In genomic region chr11:85835753-85836522, GRCm38 (mm10) we compare ENCODE assay signal across 11 mouse cellular contexts. TPM values are rescaled to one million over a fixed set of nuclear protein-coding genes. Genes with fewer than 3 reads are reported as not detected.
DNase-seq lines count a peak whose midpoint lies in the region; ATAC-seq lines count a peak whose summit lies in the region.
"Had no signal": no experiment of that assay in that cellular context is flagged by ENCODE, and none has a peak within 500 bp of the region (broad histone marks: within the 10 kb centered on the region; RNA-seq: fewer than 3 reads in every experiment).

No protein-coding gene starts in this region.

- peaks cover 42% of the 10 kb centered on the region for H3K36me3 ChIP-seq in embryonic facial prominence, embryonic 13.5 days
- H3K36me3 ChIP-seq in hindbrain, embryonic 15.5 days = no peaks in the 10 kb centered on the region
- H3K36me3 ChIP-seq: midbrain, embryonic 12.5 days had no signal

- peak overlapping the region; percentile 88 for H3K4me3 ChIP-seq in embryonic facial prominence, embryonic 13.5 days
- no peak overlapping the region for H3K4me3 ChIP-seq in hindbrain, embryonic 15.5 days

- H3K9me3 ChIP-seq in embryonic facial prominence, embryonic 13.5 days = no peaks in the 10 kb centered on the region
- H3K9me3 ChIP-seq in hindbrain, embryonic 15.5 days = no peaks in the 10 kb centered on the region
- H3K9me3 ChIP-seq: midbrain, embryonic 12.5 days had no signal

- H3K27ac ChIP-seq in embryonic facial prominence, embryonic 13.5 days = peak overlapping the region; percentile 99
- H3K27ac ChIP-seq in hindbrain, embryonic 15.5 days (replicated peaks) = no peak overlapping the region
- H3K27ac ChIP-seq: midbrain, embryonic 12.5 days had no signal

- H3K27me3 ChIP-seq in embryonic facial prominence, embryonic 13.5 days = peaks cover 42% of the 10 kb centered on the region
- H3K27me3 ChIP-seq in hindbrain, embryonic 15.5 days = peaks cover 62% of the 10 kb centered on the region

- DNase-seq in kidney, adult 9 months = peak; percentile 22
- no peak for DNase-seq in kidney, adult 11 months
- peak; percentile 29 to 32 for DNase-seq in lung, postnatal 4 days
- DNase-seq in natural killer cell, adult 2 months (ENCODE audit: low spot score in 2 of 2) = no peak
- no peak for DNase-seq in thymus, postnatal 10 days (ENCODE audit: low spot score in 2 of 2)
- DNase-seq: cerebellum, adult 18-20 months had no signal

- no peak for ATAC-seq in embryonic facial prominence, embryonic 13.5 days (ENCODE audit: insufficient number of reproducible peaks, insufficient read depth, low FRiP score, low TSS enrichment, low read depth)
- no peak for ATAC-seq in hindbrain, embryonic 15.5 days (ENCODE audit: low FRiP score, low read depth)
- ATAC-seq in erythroblast, adult 5-6 weeks (replicated peaks; ENCODE audit: low FRiP score, poor library complexity, severe bottlenecking) = no peak

- peak overlapping the region; percentile 100 for H3K9ac ChIP-seq in embryonic facial prominence, embryonic 13.5 days
- no peak overlapping the region for H3K9ac ChIP-seq in hindbrain, embryonic 15.5 days
- H3K9ac ChIP-seq: midbrain, embryonic 12.5 days had no signal

- peak overlapping the region; percentile 86 for H3K4me2 ChIP-seq in embryonic facial prominence, embryonic 13.5 days
- H3K4me2 ChIP-seq in hindbrain, embryonic 15.5 days = 0 out of 2 replicates have a peak overlapping the region, but pooled peaks have one; percentile 4
- H3K4me2 ChIP-seq: midbrain, embryonic 12.5 days had no signal

- peaks cover 38% of the 10 kb centered on the region for H3K4me1 ChIP-seq in embryonic facial prominence, embryonic 13.5 days
- H3K4me1 ChIP-seq in hindbrain, embryonic 15.5 days (replicated peaks) = peaks cover 29% of the 10 kb centered on the region

- 5% methylated on average over 16 of the region's 16 CpGs for WGBS in embryonic facial prominence, embryonic 13.5 days
- 5% methylated on average over 16 of the region's 16 CpGs for WGBS in hindbrain, embryonic 15.5 days

RNA-seq across cellular contexts. Expression of gene Tbx2, which starts 3.6 kb away (rescaled TPM):
- polyA plus RNA-seq in embryonic facial prominence, embryonic 13.5 days (2015; fragmentation: Nextera tagmentation; extraction: Ambion mirVana) = 14.2 and 14.5 TPM in 2 replicates
- polyA plus RNA-seq in hindbrain, embryonic 15.5 days (2015; fragmentation: Nextera tagmentation; extraction: Ambion mirVana) = 1.5 and 1.9 TPM in 2 replicates
- 0.38 TPM in 1 of 2 replicates, not detected in the other for total RNA-seq in erythroblast, adult 5-6 weeks (2015; ENCODE audit: low replicate concordance)
- 0.42 and 0.85 TPM in 2 replicates for total RNA-seq in erythroblast, adult 5-6 weeks (2017; ENCODE audit: low replicate concordance)

RNA-seq across cellular contexts. Expression of gene Gm11444, which starts 14.2 kb away (rescaled TPM):
- polyA plus RNA-seq in embryonic facial prominence, embryonic 13.5 days (2015; fragmentation: Nextera tagmentation; extraction: Ambion mirVana) = not detected in 2 replicates
- not detected in 2 replicates for polyA plus RNA-seq in hindbrain, embryonic 15.5 days (2015; fragmentation: Nextera tagmentation; extraction: Ambion mirVana)
- not detected in 2 replicates for total RNA-seq in erythroblast, adult 5-6 weeks (2015; ENCODE audit: low replicate concordance)
- total RNA-seq in erythroblast, adult 5-6 weeks (2017; ENCODE audit: low replicate concordance) = not detected in 2 replicates
- total RNA-seq: heart, adult 18-20 months had no signal
- polyA plus RNA-seq: midbrain, embryonic 12.5 days had no signal

RNA-seq across cellular contexts. Expression of gene Tbx4, which starts 50.3 kb away (rescaled TPM):
- 3.0 and 3.1 TPM in 2 replicates for polyA plus RNA-seq in embryonic facial prominence, embryonic 13.5 days (2015; fragmentation: Nextera tagmentation; extraction: Ambion mirVana)
- polyA plus RNA-seq in hindbrain, embryonic 15.5 days (2015; fragmentation: Nextera tagmentation; extraction: Ambion mirVana) = 0.21 and 0.31 TPM in 2 replicates
- total RNA-seq in erythroblast, adult 5-6 weeks (2015; ENCODE audit: low replicate concordance) = not detected in 2 replicates
- not detected in 2 replicates for total RNA-seq in erythroblast, adult 5-6 weeks (2017; ENCODE audit: low replicate concordance)

Comparison
In these comparisons a context has a peak if more than half of its experiments do, and no peak if none do; other contexts are left out.
1. DNase-seq: peak in kidney, adult 9 months (single experiment) and lung, postnatal 4 days (2 of 2); none in kidney, adult 11 months (single experiment), natural killer cell, adult 2 months (0 of 2) and thymus, postnatal 10 days (0 of 2).